Mouse (Mus musculus): ENCODE measurements at regions not wholly inside any gene's neighbourhood (a gene's known extent, or its start where the extent isn't known, plus 50 kb on each side); places are given as distances from the start of the nearest gene placed in this dataset.

- Histone ChIP-seq H3K27ac (ENCODE audit: insufficient read depth, low read length) (no peak overlapping the region), H3K4me1 (ENCODE audit: control insufficient read depth, insufficient read depth, low read length) (no peaks in the 10 kb centered on the region), H3K27me3 (ENCODE audit: control insufficient read depth, insufficient read depth, low read length) (no peaks in the 10 kb centered on the region), H3K4me3 (replicated peaks; ENCODE audit: insufficient read depth, low read depth, low read length) (no peak overlapping the region)
- no peak for DNase-seq
- 70% methylated on average over 7 of the region's 7 CpGs for WGBS
- TF ChIP-seq CTCF (IDR thresholded peaks at IDR 0.05; ENCODE audit: borderline replicate concordance, insufficient read depth, low read depth, low read length) (no peak), POLR2A (IDR thresholded peaks at IDR 0.05; ENCODE audit: borderline replicate concordance, insufficient read depth, low read length) (no peak)
These were observed 374.0 kb downstream of the Dhx35 start for GRCm38 (mm10) chr2:159168553-159169064.

- Histone ChIP-seq H3K27me3 (ENCODE audit: control insufficient read depth, insufficient read depth, low read length) (no peaks in the 10 kb centered on the region; the same call in 1 of the 2 replicates), H3K4me3 (replicated peaks; ENCODE audit: insufficient read depth, low read depth, low read length) (no peak overlapping the region), H3K27ac (ENCODE audit: insufficient read depth, low read length) (no peak overlapping the region), H3K4me1 (ENCODE audit: control insufficient read depth, insufficient read depth, low read length) (no peaks in the 10 kb centered on the region)
- WGBS, result 36% methylated on average over 7 of the region's 7 CpGs
- no peak for TF ChIP-seq CTCF (IDR thresholded peaks at IDR 0.05; ENCODE audit: borderline replicate concordance, insufficient read depth, low read depth, low read length)
- DNase-seq, result no peak
These were observed 401.5 kb downstream of the Dhx35 start for GRCm38 (mm10) chr2:159196156-159196555.

GRCm38 (mm10) chr2:159232266-159232665, 437.7 kb downstream of the Dhx35 start:
- Histone ChIP-seq H3K27me3 (ENCODE audit: control insufficient read depth, insufficient read depth, low read length) (no peaks in the 10 kb centered on the region), H3K4me3 (replicated peaks; ENCODE audit: insufficient read depth, low read depth, low read length) (no peak overlapping the region)
- WGBS, result 22% methylated on average over 2 of the region's 2 CpGs

GRCm38 (mm10) chr2:159235000-159235399, 440.4 kb downstream of the Dhx35 start:
- no peaks in the 10 kb centered on the region; the same call in 1 of the 2 replicates for H3K27me3 ChIP-seq (ENCODE audit: control insufficient read depth, insufficient read depth, low read length)
- no peak overlapping the region for H3K4me3 ChIP-seq (replicated peaks; ENCODE audit: insufficient read depth, low read depth, low read length)
- no peak overlapping the region for H3K27ac ChIP-seq (ENCODE audit: insufficient read depth, low read length)
- no peak for TF ChIP-seq CTCF (IDR thresholded peaks at IDR 0.05; ENCODE audit: borderline replicate concordance, insufficient read depth, low read depth, low read length)
- TF ChIP-seq POLR2A (IDR thresholded peaks at IDR 0.05; ENCODE audit: borderline replicate concordance, insufficient read depth, low read length), result no peak
- H3K4me1 ChIP-seq (ENCODE audit: control insufficient read depth, insufficient read depth, low read length), result no peaks in the 10 kb centered on the region
- WGBS, result 49% methylated on average over 6 of the region's 6 CpGs
- no peak for DNase-seq

More at GRCm38 (mm10) chr2:159232266-159232665, 437.7 kb downstream of the Dhx35 start:
- no peaks in the 10 kb centered on the region for H3K4me1 ChIP-seq (ENCODE audit: control insufficient read depth, insufficient read depth, low read length)
- TF ChIP-seq CTCF (IDR thresholded peaks at IDR 0.05; ENCODE audit: borderline replicate concordance, insufficient read depth, low read depth, low read length), result no peak
- no peak for TF ChIP-seq POLR2A (IDR thresholded peaks at IDR 0.05; ENCODE audit: borderline replicate concordance, insufficient read depth, low read length)
- H3K27ac ChIP-seq (ENCODE audit: insufficient read depth, low read length), result no peak overlapping the region
- DNase-seq, result no peak

- TF ChIP-seq CTCF (IDR thresholded peaks at IDR 0.05; ENCODE audit: borderline replicate concordance, insufficient read depth, low read depth, low read length) (no peak), POLR2A (IDR thresholded peaks at IDR 0.05; ENCODE audit: borderline replicate concordance, insufficient read depth, low read length) (no peak)
- WGBS, result 78% methylated on average over 6 of the region's 6 CpGs
- DNase-seq, result no peak
- Histone ChIP-seq H3K4me3 (replicated peaks; ENCODE audit: insufficient read depth, low read depth, low read length) (no peak overlapping the region), H3K4me1 (ENCODE audit: control insufficient read depth, insufficient read depth, low read length) (no peaks in the 10 kb centered on the region), H3K27me3 (ENCODE audit: control insufficient read depth, insufficient read depth, low read length) (no peaks in the 10 kb centered on the region; the same call in 1 of the 2 replicates), H3K27ac (ENCODE audit: insufficient read depth, low read length) (no peak overlapping the region)
These were observed 455.5 kb downstream of the Dhx35 start for GRCm38 (mm10) chr2:159250065-159250464.

- TF ChIP-seq CTCF (IDR thresholded peaks at IDR 0.05; ENCODE audit: borderline replicate concordance, insufficient read depth, low read depth, low read length), result no peak
- no peak for TF ChIP-seq POLR2A (IDR thresholded peaks at IDR 0.05; ENCODE audit: borderline replicate concordance, insufficient read depth, low read length)
- DNase-seq, result no peak
- Histone ChIP-seq H3K27me3 (ENCODE audit: control insufficient read depth, insufficient read depth, low read length) (no peaks in the 10 kb centered on the region; the same call in 1 of the 2 replicates), H3K27ac (ENCODE audit: insufficient read depth, low read length) (no peak overlapping the region), H3K4me3 (replicated peaks; ENCODE audit: insufficient read depth, low read depth, low read length) (no peak overlapping the region), H3K4me1 (ENCODE audit: control insufficient read depth, insufficient read depth, low read length) (no peaks in the 10 kb centered on the region)
- WGBS, result 87% methylated on average over 6 of the region's 6 CpGs
These were observed 456.5 kb downstream of the Dhx35 start for GRCm38 (mm10) chr2:159250993-159251665.

GRCm38 (mm10) chr2:159270221-159271080, 475.8 kb downstream of the Dhx35 start:
- 67% methylated on average over 10 of the region's 10 CpGs for WGBS
- DNase-seq, result no peak
- Histone ChIP-seq H3K4me1 (ENCODE audit: control insufficient read depth, insufficient read depth, low read length) (no peaks in the 10 kb centered on the region), H3K27ac (ENCODE audit: insufficient read depth, low read length) (no peak overlapping the region), H3K27me3 (ENCODE audit: control insufficient read depth, insufficient read depth, low read length) (no peaks in the 10 kb centered on the region; the same call in 1 of the 2 replicates), H3K4me3 (replicated peaks; ENCODE audit: insufficient read depth, low read depth, low read length) (no peak overlapping the region)
- TF ChIP-seq POLR2A (IDR thresholded peaks at IDR 0.05; ENCODE audit: borderline replicate concordance, insufficient read depth, low read length), result no peak
- no peak for TF ChIP-seq CTCF (IDR thresholded peaks at IDR 0.05; ENCODE audit: borderline replicate concordance, insufficient read depth, low read depth, low read length)
